Mouse (Mus musculus) frontal cortex, adult 2 months (tissue): ENCODE data around the gene Xpnpep2. TPM values are rescaled to one million over a fixed set of nuclear protein-coding genes. Genes with fewer than 3 reads are reported as not detected.

ENCODE experiments used
- DNase-seq, 2 experiments: peaks; one replicate each; pipeline ENCODE4 v3.0.0; 2022; ENCODE audit warnings: low spot score in 1 of 2; ENCODE audit errors: extremely low spot score in 1 of 2
- polyA plus RNA-seq: library from polyadenylated mRNA; depleted of rRNA; stranded (reverse); fragments of >200 nt; gene quantifications from 2 replicates; pipeline ENCODE4 v1.2.3, GENCODE M21; 2012; rRNA removed

Xpnpep2 gene
- polyA plus RNA-seq = 0.14 and 0.21 TPM in 2 replicates

- no peak for DNase-seq
Observed at GRCm38 (mm10) chrX:48108394-48109315, at the start of gene Xpnpep2. Xpnpep2 (plus strand) TSS chrX:48108725.

GRCm38 (mm10) chrX:48062481-48062880 lies 46.0 kb upstream of the Xpnpep2 start:
- peak in 1 of 2 experiments; percentile 7 for DNase-seq

- DNase-seq = no peak
Observed at GRCm38 (mm10) chrX:48064166-48064853, 44.2 kb upstream of the Xpnpep2 start.

GRCm38 (mm10) chrX:48066891-48067290 lies 41.6 kb upstream of the Xpnpep2 start:
- no peak for DNase-seq

- no peak for DNase-seq
Observed at GRCm38 (mm10) chrX:48071961-48072360, 36.6 kb upstream of the Xpnpep2 start.

- DNase-seq = no peak
Observed at GRCm38 (mm10) chrX:48072401-48072800, 36.1 kb upstream of the Xpnpep2 start.

- no peak for DNase-seq
Observed at GRCm38 (mm10) chrX:48074691-48075090, 33.8 kb upstream of the Xpnpep2 start.

- peak in 1 of 2 experiments; percentile 47 for DNase-seq
Observed at GRCm38 (mm10) chrX:48076806-48077425, 31.6 kb upstream of the Xpnpep2 start.

- no peak for DNase-seq
Observed at GRCm38 (mm10) chrX:48082364-48082763, 26.2 kb upstream of the Xpnpep2 start.

GRCm38 (mm10) chrX:48092129-48092528 lies 16.4 kb upstream of the Xpnpep2 start:
- no peak for DNase-seq

GRCm38 (mm10) chrX:48093555-48093954 lies 15.0 kb upstream of the Xpnpep2 start:
- no peak for DNase-seq

- no peak for DNase-seq
Observed at GRCm38 (mm10) chrX:48094658-48095057, 13.9 kb upstream of the Xpnpep2 start.

- no peak for DNase-seq
Observed at GRCm38 (mm10) chrX:48096580-48096979, 11.9 kb upstream of the Xpnpep2 start.

GRCm38 (mm10) chrX:48098470-48099129 lies 9.9 kb upstream of the Xpnpep2 start:
- DNase-seq = peak in 1 of 2 experiments; percentile 15

- peak in 1 of 2 experiments; percentile 11 for DNase-seq
Observed at GRCm38 (mm10) chrX:48099871-48100270, 8.7 kb upstream of the Xpnpep2 start.

- DNase-seq = no peak
Observed at GRCm38 (mm10) chrX:48103256-48103655, 5.3 kb upstream of the Xpnpep2 start.

GRCm38 (mm10) chrX:48104736-48105441 lies 3.6 kb upstream of the Xpnpep2 start:
- DNase-seq = peak; percentile 4 to 68

GRCm38 (mm10) chrX:48106226-48106625 lies 2.3 kb upstream of the Xpnpep2 start:
- DNase-seq = no peak

- DNase-seq = no peak
Observed at GRCm38 (mm10) chrX:48109316-48109655, 761 bp downstream of the Xpnpep2 start.

- DNase-seq = no peak
Observed at GRCm38 (mm10) chrX:48119294-48119693, 10.8 kb downstream of the Xpnpep2 start.
